Mouse (Mus musculus): ENCODE measurements around the gene Rasgef1b.

- TF ChIP-seq POLR2A (IDR thresholded peaks at IDR 0.05; ENCODE audit: low read depth, low read length), result no peak
- TF ChIP-seq SIN3A (IDR thresholded peaks at IDR 0.05; ENCODE audit: low read length), result no peak
- TF ChIP-seq CTCF (conservative IDR thresholded peaks at IDR 0.05 in 1 of 2, IDR thresholded peaks at IDR 0.05 in 1 of 2; ENCODE audit: low read depth in 2 of 2, low read length in 2 of 2), result no peak
- no peak for TF ChIP-seq MAX (IDR thresholded peaks at IDR 0.05; ENCODE audit: low read length)
- TF ChIP-seq POLR2AphosphoS2 (IDR thresholded peaks at IDR 0.05; ENCODE audit: low read depth, low read length), result no peak
- TF ChIP-seq CHD2 (IDR thresholded peaks at IDR 0.05; ENCODE audit: low read length), result no peak
Measured at GRCm38 (mm10) chr5:99729361-99729882, 557 bp upstream of the Rasgef1b start.
